Mouse (Mus musculus): ENCODE data around the gene Hoxa3.

DNA sequence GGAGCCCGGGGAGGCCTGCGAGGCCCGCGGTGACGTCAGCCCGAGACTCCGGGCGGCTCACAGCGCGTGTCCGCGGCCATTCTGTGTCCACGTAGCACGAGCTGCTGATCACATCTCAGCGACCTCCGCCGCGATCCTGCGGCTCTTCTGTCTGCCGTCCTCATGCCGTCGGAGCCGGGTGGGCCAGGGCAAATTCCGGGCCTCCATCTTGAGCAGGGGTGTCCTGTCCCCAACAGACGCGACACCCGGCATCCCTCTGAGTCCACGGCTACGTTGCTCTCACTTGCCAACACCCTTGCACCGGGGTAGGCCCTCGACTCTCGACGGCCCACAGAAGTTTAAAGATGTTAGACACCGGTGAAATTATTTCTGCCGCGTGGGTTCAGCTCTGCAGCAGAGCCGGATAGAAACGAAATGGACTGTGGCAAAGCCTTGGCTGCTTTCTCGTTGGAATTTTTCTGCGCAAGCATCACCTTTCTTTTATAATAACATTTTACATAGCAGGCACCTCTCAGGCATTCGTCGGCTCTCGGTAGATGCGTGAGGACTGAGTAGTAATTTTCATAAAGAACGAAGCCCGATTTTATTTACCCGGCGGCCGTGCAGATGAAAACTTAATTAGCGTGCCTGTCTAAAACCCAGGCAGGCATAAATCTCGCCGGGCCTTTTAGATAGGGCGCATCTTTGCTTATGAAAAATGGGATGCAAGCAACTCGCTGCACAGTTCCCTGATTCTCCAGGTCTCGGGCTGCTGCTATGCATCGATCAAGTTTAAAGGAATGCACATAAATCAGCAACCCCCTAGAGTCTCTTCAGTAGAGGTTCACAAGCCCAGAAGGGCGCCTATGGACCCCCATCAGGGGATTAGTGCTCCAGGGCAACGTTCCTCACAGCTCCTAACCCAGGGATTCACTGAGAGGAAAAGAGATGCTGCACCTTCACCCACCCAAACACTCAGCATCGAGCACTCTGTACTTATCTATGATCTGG, 40.7 kb upstream of the Hoxa3 start:
- TF ChIP-seq POLR2A (IDR thresholded peaks at IDR 0.05; ENCODE audit: borderline replicate concordance, extremely low read depth, low read depth, low read length) (no peak), CTCF (IDR thresholded peaks at IDR 0.05; ENCODE audit: insufficient read depth, low read length) (no peak)

All from lung, adult 2 months (tissue).